Mouse (Mus musculus) layer of hippocampus, postnatal 10 days (tissue): ENCODE results near the gene Cpeb2. TPM values are rescaled to one million over a fixed set of nuclear protein-coding genes. Genes with fewer than 3 reads are reported as not detected.

Source experiments
- DNase-seq, 2 experiments: peaks; one replicate each; pipeline ENCODE4 v3.0.0; 2021; ENCODE audit warnings: low spot score in 2 of 2
- total RNA-seq, 2 experiments: library from RNA; stranded (reverse); gene quantifications; 2 replicates each; pipeline ENCODE4 v1.2.3; 2021

Gene Cpeb2
- total RNA-seq, 2 experiments from 2014 or later = 59.8 to 62.2 TPM

DNA sequence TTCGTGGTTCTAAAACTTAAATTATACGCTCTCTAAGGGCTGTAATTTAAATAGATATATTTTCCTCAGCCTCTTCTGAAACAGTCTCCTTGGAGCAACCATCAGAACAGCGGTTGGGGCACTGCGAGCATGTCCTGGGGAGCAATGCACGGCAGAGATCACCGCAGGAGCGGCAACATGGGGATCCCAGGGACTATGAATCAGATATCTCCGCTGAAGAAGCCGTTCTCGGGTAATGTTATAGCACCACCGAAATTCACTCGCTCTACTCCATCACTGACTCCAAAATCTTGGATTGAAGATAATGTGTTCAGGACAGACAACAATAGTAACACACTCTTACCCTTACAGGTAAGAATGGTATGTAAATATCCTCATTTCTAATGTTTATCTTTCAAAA, 4.3 kb downstream of the Cpeb2 start:
- DNase-seq = no peak

DNA sequence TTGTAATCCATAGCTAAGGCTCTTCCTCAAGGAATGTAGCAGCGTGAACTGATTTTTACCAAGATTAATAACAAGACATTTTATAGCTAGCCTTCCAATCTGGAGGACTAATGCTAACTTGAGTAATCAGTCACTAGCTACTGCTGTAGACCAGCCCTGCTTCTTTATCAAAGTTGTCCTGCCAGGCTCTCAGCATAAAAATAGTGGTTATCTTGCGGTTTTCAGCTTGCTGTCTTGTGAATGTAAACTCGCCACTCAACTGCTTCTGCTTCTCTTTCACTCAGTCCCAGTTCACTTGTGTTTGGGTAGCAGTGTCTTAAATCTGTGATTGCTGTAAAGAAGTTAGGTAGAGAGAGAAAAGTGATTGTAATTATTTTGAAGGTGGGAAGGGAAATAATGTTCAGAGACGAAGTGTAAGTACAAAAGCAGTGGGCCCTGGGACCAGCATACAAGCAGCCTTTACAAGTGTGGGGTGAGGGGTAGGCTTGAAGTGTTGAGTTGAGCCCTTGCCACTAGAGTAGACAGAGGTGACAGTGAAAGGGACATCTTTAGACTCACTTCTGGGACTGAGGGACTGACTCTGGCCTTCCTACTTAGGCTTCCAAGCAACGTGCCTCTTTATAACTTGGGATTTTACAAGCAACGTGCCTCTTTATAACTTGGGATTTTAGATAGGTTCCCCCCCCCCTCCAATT, 6.3 kb downstream of the Cpeb2 start:
- no peak for DNase-seq

DNA sequence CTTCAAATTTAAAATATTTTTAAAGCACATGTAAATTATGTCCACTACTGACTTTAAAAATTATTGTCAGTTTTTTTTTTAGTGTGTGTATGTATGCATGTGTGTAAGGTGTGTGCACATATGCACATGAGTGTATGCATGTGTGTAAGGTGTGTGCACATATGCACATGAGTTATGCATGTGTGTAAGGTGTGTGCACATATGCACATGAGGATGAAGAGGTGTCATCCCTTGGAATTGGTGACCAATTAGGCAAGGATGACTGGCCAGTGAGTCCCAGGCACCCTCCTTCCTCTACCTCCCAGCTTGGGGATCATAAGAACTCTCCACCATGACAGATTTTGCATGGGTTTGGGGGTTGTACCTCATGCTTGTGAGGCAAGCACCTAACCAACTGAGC, 7.8 kb downstream of the Cpeb2 start:
- no peak for DNase-seq

DNA sequence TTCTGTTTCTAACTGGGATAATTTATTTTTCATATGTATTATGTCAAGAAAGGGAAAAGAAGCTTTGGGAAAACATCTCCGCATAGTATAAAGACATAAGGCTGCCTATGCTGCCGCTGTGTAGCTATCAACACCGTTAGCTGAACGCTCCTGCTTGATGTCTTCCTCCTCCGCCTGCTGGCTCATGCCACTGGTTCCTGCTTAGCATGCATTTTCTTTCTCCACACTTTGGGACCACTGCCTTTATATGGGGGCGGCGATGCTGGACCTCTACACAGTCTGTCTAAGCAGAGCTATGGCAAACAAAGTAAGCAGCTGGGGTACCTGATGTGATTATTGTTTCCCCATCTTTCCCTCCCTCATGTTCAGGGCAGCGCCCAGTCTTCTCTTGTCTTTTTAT, 13.3 kb downstream of the Cpeb2 start:
- no peak for DNase-seq

DNA sequence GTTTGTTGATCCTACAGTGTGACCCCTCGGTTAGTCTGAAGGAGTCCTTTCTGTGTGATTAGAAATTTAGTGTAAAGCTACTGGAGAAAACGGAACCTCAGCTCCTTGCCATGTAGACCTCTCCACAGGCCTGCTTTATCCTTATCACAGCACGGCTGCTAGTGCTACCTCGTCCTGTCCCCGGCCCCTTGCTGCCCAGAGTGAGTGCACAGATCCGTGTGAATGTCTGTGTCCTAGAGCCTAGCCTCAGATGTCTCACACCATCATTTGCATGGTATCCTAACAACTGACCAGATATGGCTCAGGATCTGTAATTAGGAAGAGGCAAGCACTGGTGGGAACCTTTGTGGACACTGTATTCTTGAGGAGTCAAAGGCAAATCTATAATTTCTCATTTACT, 14.0 kb downstream of the Cpeb2 start:
- DNase-seq = no peak

DNA sequence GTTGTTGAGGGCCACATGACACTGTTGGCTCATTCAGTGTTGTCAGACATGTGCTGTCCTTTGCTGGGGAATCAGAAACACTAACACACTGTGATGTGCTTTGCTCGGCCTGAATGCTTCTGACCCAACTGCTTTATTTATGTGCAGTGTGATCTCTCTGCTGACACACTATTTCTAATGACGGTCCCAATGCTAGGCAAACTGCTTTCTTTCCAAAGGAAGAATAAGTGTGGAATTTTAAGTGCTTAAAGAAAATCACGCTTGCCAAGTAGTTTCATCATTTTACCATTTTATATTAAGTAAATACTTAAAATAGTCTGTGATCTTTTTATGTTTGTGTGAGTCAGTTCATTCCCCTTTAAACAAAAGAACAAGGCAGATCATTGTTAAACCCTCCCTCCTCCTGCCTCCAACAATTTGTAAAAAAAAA, 15.0 kb downstream of the Cpeb2 start:
- DNase-seq = no peak

DNA sequence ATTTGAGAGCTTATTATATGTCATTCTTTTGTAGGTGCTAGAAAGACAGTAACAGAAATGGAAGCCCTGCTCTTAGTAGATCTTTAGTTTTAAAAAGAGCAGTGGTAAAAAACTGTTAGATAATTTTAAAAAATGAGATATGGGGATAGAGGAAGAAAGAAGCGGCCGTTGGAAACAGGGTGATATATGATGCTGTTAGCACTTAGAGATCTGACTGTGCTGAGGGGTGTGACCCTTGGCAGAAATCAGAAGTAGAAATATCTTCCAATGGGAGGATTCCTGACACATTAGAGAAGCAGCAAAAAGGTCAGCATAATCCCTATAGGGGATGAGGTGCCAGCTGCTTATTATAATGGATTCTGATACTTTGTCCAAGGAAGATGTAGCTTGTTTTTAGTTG, 24.5 kb downstream of the Cpeb2 start:
- no peak for DNase-seq

DNA sequence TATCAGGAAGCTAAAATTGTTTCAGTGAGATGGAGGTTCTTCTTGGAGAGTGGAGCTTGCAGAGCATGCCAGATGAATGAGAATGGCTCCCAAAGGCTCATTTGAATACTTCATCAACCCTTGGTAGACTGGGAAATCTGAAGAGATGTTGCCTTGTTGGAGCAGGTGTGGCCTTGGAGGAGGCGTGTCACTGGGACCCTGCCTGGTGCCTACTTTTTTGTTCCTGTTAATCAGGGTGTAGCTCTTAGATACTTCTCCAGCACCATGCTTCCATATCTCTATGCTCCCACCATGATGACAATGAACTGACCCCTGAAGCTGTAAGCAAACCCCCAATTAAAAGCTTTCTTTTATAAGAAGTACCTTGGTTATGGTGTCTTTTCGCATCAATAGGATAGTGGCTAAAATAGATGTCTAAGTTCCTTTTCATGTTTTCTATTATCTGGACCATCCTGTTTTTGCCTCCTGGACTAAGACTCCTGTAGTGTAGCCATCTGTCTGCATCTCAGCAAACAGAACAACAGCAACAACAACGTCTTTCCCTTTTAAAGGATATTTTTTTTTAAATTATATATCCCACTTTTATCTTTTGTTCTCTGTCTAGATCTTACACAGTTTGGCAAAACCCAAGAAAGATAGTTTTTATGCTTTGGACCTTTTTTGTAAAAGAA, 25.6 kb downstream of the Cpeb2 start:
- no peak for DNase-seq

DNA sequence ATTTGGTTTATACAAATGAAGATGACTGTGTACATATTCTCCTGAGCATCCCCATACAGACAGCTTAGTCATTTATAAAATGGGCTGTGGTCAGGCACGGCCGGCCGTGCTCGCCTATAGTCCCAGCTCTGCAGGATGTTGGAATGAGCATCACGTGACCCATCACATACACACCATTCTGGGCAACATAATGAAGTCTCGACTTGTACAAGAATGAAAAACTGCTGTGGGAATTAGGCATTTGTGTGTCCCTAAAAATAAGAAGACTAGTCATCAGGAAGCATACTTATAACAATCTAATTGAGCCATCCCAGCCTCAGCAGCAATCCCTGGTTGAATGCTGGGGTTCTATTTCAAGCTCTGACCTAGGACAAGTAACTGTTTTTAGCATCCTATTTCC, 28.8 kb downstream of the Cpeb2 start:
- DNase-seq = no peak

DNA sequence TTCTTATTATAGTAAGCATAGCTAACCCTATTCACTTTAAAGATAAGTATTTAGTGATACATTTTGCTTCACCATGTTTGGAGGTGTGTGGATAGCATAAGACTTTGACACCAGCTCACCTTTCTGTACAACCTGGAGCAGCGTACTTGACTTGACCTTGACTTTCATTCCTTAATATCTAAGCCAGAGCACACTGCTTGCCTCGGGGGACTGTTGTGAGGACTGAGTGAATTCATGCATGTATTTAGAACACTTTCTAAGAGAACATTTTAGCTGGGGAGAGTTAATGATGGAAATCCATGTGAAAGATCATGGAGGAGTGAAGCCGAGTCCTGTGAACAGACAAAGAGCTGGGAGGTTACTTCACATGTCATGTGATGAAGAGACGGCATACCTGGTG, 31.0 kb downstream of the Cpeb2 start:
- DNase-seq = no peak

DNA sequence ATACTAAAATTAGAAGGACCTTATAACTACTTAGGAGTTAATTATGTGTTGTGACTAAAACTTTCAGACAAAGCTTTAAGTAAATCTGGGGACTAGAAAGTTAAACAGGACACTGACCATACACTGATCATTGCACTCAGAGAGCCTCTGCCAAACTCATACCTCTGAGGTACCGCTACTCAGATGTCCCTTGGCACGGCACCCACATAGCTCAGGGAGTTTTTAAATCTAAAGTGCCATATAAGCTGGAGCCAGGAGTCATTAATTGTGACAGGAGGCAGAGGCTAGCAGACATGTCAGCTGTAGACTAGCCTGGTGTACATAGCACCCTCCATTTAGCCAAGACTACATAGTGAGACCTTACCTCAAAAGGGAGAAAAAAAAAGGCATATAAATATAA, 31.7 kb downstream of the Cpeb2 start:
- DNase-seq = no peak

DNA sequence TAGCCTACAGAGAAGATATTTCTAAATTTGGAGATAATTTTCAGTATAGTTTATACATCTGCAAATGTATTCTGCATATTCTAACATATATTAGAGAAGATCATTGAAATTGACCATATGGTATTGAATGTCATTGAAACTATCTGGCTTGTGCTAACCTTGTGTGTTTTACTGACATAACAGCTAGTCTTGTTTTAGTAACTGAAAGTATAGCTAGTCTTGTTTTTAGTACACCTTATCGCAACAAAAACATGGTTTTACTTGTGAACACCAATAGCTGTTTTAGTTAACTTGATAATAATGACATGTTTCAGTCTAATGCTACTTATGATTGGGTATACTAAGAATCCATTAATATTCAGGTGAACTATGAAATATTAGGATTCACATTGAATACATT, 45.0 kb downstream of the Cpeb2 start:
- no peak for DNase-seq

DNA sequence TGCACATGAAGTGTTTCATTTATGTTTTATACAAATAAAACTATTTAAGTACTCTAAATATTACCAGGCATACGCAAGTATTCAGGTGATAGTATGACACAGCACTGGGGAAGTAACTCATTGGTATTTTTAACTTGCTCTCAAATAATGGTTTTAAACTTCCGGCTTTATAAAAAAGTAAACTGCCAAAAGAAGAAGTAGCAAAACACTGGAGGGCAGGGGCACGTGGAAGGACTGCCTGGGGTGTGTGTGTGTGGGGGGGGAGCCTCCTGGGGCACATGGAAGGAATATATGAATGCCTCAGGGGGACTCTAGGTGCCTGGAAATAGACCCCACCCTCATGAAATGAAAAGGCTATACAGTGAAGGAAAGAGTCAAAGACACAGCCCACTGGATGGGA, 46.8 kb downstream of the Cpeb2 start:
- DNase-seq = no peak

DNA sequence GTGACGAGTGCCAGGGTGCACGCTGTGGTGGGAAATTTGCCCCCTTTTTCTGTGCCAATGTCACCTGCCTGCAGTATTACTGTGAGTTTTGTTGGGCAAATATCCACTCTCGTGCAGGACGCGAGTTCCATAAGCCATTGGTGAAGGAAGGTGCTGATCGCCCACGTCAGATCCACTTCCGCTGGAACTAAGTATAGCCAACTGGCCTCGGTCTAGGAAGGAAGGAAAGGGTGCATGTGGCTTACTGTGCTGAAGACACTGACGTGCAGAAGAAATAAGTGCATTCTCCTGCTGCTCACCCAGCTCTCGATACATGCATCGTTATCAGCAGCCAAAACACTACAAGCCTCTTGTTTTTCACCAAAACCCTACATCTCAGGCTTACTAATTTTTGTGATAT, 52.8 kb downstream of the Cpeb2 start:
- DNase-seq = no peak

DNA sequence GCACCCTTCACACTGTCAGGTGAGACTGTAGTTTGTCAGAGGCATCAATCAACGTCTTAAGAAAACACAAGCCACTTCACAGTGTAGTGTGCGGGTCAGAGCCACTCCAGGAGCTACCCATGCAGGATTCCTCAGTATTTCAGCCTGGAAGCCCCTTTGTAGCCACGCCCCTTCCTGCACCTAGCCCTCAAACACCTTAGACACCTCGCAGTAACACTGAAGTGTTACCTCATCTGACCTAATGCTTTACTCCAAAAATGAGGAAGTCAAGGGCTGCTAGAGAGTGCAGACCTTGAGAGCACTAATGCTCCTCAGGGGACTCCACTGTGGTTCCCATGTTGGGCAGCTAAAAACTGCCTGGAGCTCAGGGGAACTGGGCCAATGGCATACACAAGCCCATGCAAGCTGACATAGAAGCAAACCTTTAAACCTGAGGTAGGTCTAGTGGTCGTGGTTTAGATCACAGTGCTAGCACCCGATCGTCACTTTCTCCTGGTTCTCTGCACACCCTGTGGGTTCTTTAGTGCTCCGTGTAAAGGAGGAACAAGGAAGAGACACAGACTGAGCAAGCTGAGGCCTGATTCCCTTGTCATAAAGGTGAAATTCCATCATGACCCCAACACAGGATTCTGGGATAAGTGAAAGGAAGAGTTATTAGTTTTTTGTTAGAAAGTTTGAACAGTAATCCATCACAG, 56.9 kb downstream of the Cpeb2 start:
- DNase-seq = no peak

DNA sequence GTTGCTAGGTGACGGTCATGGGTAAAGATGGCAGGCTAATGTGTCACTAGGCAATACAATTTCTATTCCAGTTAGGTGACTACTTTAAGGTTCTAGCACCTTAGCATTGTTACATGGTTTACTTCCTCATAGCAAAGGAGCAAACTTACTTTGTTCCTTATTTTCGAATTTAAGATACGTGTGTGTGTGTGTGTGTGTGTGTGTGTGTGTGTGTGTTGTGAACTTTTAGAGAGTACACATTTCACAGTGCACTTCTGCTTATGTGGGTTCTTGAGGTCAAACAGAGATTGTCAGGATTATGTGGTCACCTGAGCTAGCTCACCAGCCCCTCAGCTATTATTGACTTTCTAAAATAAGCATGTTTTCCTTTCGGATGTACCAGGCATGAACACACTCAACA, 60.2 kb downstream of the Cpeb2 start:
- DNase-seq = no peak

DNA sequence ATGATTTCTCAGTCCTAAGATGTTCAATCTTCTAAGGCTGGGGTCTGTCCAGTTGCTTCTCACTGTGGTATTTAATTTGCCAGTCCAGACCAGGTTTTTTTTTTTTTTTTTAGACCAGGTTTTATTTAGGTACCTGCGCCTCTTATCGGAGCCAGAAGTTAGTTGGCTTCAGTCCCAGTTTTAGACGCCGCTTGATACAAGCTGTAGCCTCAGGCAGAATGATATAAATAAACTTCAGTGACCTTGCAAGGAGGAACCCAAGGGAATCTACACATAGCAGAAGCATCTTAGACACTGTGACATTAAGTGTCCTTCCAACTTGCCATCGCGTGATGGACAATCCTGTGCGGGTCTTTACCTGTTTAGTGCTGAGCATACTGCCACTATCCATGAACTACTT, 64.5 kb downstream of the Cpeb2 start:
- no peak for DNase-seq

DNA sequence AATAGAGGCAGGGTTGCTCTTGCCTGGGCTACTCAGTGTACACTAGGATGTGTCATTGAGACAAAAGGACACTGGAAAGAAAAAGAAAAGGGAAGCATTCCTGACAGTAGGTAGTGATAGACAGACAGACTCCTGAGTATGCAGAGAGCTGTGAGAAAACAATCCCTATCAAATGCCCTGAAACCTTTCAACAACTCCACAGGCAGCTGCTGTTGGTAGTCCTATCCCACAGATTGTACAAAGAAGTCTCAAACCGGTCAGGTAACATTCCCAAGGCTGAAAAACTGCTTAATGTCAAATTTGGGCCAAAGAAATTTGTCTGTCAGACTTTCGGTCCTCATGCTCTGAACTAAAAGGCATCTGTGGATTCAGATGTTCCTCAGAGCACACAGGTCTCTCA, 66.0 kb downstream of the Cpeb2 start:
- no peak for DNase-seq

DNA sequence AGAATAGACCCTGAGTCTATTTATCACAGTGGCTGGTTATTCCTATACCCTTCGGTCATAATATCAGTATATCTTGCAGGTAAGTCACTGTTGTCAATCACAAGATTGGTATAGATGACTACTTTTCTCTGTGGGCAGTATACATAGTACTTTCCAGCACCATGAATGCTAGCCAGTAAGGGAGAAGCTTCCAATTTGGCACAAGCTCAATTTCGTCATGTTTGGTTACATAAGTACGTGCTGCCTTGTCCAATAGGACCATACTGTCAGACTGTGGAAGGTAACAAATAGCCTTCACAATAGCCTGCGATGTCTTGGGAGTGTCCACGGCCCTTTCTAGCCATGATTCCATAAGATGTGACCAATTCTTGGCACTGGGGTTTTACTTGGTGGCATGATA, 67.1 kb downstream of the Cpeb2 start:
- DNase-seq = no peak

DNA sequence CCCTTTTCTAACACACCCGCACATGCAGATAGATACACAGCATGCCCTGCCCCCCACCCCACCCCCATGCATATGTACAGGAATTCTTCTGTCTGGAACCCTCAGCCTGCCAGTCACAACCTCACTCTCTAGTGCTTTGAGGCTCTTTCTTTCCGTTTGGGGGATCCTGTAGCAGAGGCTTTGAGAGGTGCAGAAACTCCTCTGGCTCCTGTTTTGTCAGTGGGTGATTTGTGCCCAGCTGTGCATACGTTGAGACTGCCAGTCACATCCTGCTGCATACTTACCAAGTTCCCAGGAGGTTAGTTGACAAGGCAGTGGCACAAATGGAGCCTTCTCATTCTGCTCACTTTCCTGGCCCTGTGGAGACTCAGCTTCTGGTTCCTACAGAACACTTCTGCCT, 68.0 kb downstream of the Cpeb2 start:
- no peak for DNase-seq

DNA sequence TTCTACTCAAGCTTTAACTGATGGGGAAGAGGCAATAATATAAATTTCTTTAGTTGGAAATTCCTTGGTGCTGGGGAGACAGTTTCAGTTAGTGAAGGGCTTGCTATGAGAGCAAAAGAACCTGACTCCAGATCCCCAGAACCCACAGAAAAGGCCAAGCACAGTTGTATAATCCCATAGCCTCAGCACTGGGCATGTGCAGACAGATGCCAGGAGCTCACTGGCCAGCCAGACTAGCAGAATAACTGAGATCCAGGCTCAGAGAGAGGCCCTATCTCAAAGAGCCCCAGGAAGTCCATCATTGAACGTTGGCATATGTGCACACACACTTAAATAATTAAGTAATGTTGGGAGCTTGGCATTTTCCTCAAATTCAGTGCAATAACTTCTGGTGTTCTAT, 70.5 kb downstream of the Cpeb2 start:
- DNase-seq = no peak

DNA sequence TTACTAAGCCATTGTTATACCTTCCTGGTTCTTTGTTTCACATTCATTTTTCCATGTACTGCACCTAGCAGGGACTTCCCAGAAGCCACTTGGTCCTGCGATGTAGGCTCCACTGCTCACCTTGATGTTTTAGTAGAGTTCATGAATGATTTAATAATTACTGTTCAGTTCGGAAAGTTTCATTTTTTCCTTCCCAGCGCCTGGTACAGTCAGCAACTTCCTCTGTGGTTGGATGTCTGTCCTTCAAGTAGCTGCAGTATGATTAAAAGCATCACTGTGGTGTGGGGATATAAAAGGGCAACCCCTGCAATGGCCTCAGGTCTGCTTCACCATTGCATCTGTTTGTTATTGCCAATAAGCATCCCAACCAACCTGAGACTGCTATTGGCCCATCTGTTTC, 72.5 kb downstream of the Cpeb2 start:
- no peak for DNase-seq

DNA sequence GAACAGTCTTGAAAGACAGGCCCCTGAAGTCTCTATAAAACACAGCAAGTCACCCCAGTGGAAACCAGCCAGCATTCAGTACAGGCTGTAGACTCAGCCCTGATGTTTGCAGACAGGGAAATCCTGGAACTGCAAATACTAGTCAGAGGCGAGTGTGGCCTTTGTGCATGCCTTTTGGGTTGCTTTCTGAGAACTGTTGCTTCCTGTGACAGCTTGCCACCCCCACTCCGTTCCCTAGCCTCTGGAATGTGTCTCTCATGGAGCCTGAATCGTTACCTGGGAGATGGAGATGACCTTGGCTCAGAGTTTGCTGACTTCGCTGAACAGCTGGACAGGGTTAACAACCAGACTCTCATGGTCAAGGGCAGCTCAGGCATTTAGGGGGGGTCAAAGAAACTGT, 77.0 kb downstream of the Cpeb2 start:
- no peak for DNase-seq
